14 mouse cellular contexts compared by ENCODE assay signal in the genomic region with DNA sequence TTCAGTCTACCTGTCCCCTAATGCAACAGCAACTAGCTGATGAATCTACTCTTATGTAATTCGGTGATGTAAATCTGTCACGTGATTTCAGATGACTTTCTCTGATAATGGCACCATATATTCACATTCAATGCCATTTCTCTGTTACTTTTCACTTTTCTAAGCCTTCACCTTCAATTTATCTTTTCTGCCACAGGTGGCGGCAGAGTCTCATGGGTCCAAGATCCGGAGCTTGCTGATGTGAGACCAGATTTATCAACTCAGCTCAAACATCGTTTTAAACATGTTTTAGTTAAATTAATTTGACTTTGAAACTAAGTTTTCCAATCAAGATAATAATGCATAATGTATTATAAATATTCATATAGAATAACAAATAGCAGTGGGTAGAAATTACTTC.
A peak's percentile ranks its signal among the peaks of the same experiment; 100 is the strongest.
DNase-seq lines count a peak whose midpoint lies in the region; ATAC-seq and TF ChIP-seq lines count a peak whose summit lies in the region.
"Had no signal": no experiment of that assay in that cellular context is flagged by ENCODE, and none has a peak within 500 bp of the region (broad histone marks: within the 10 kb centered on the region; RNA-seq: fewer than 3 reads in every experiment).

No protein-coding gene starts in this region.

- peak; percentile 48; the same call in 1 of the 2 replicates for TF ChIP-seq CTCF in cerebellum, adult 2 months (IDR thresholded peaks at IDR 0.05; ENCODE audit: borderline replicate concordance, insufficient read depth, low read depth, low read length)
- TF ChIP-seq CTCF in cortical plate, adult 2 months (IDR thresholded peaks at IDR 0.05; ENCODE audit: extremely low read depth, insufficient read depth, low read length) = peak; percentile 53

- peak; percentile 9 to 22 for DNase-seq in cerebellum, adult 2 months
- peak; percentile 13 for DNase-seq in layer of hippocampus, adult 11-12 months (ENCODE audit: low spot score)
- DNase-seq in layer of hippocampus, adult 9-11 months = no peak
- DNase-seq in right cerebral cortex, postnatal 14 days = peak; percentile 28
- no peak for DNase-seq in neural tube, embryonic 10.5 days (ENCODE audit: extremely low spot score, low spot score)
- no peak for DNase-seq in heart, postnatal 36 days
- DNase-seq: gastrocnemius, postnatal 10 days; heart, postnatal 10 days; kidney, adult 18-20 months had no signal

- ATAC-seq in cerebellum, adult (ENCODE audit: insufficient number of reproducible peaks, low FRiP score, low TSS enrichment) = no peak

- TF ChIP-seq POLR2A in cerebellum, adult 2 months (IDR thresholded peaks at IDR 0.05; ENCODE audit: borderline replicate concordance, insufficient read depth, low read length) = no peak
- no peak for TF ChIP-seq POLR2A in cortical plate, adult 2 months (IDR thresholded peaks at IDR 0.05; ENCODE audit: extremely low read depth, insufficient read depth, low read length)

- H3K27me3 ChIP-seq in cerebellum, adult 2 months (ENCODE audit: control insufficient read depth, insufficient read depth, low read length) = no peaks in the 10 kb centered on the region
- H3K27me3 ChIP-seq: lung, embryonic 15.5 days; midbrain, embryonic 12.5 days had no signal

- H3K4me1 ChIP-seq in cerebellum, adult 2 months (ENCODE audit: control insufficient read depth, insufficient read depth, low read length) = no peaks in the 10 kb centered on the region
- H3K4me1 ChIP-seq in cortical plate, adult 2 months (ENCODE audit: control insufficient read depth, insufficient read depth, low read length) = no peaks in the 10 kb centered on the region
- H3K4me1 ChIP-seq: lung, embryonic 15.5 days; midbrain, embryonic 12.5 days had no signal

- intact Hi-C loops in heart, postnatal 36 days (cut with DNase I) = no loop called here

- WGBS in cerebellum, adult 2 months = 45% methylated on average over 5 of the region's 5 CpGs

- no peak overlapping the region for H3K27ac ChIP-seq in cerebellum, adult 2 months (ENCODE audit: insufficient read depth, low read length)
- H3K27ac ChIP-seq in cortical plate, adult 2 months (ENCODE audit: insufficient read depth, low read length) = no peak overlapping the region
- H3K27ac ChIP-seq: lung, embryonic 15.5 days; midbrain, embryonic 12.5 days had no signal

- no peak overlapping the region for H3K4me3 ChIP-seq in cerebellum, adult 2 months (replicated peaks; ENCODE audit: insufficient read depth, low read depth, low read length)
- no peak overlapping the region for H3K4me3 ChIP-seq in cortical plate, adult 2 months (ENCODE audit: insufficient read depth, low read length)
- H3K4me3 ChIP-seq: erythroblast, embryonic 14.5 days; lung, embryonic 15.5 days; midbrain, embryonic 12.5 days had no signal

Comparison
In these comparisons a context has a peak if more than half of its experiments do, and no peak if none do; other contexts are left out.
1. DNase-seq: peak in cerebellum, adult 2 months (2 of 2), layer of hippocampus, adult 11-12 months (single experiment) and right cerebral cortex, postnatal 14 days (single experiment); none in layer of hippocampus, adult 9-11 months (single experiment), neural tube, embryonic 10.5 days (single experiment) and heart, postnatal 36 days (0 of 2).